Mouse (Mus musculus) cerebellum, adult 9-10 months (tissue): ENCODE results near the gene Arhgef3.
A peak's percentile ranks its signal among the peaks of the same experiment; 100 is the strongest.

Experiments used
- DNase-seq: peaks from one replicate; pipeline ENCODE4 v3.0.0; 2022

Arhgef3 gene

GRCm38 (mm10) chr14:27349828-27350729 lies 235.4 kb downstream of the Arhgef3 start:
- no peak for DNase-seq

- no peak for DNase-seq
Observed at GRCm38 (mm10) chr14:27351051-27351475, 236.4 kb downstream of the Arhgef3 start.

DNA sequence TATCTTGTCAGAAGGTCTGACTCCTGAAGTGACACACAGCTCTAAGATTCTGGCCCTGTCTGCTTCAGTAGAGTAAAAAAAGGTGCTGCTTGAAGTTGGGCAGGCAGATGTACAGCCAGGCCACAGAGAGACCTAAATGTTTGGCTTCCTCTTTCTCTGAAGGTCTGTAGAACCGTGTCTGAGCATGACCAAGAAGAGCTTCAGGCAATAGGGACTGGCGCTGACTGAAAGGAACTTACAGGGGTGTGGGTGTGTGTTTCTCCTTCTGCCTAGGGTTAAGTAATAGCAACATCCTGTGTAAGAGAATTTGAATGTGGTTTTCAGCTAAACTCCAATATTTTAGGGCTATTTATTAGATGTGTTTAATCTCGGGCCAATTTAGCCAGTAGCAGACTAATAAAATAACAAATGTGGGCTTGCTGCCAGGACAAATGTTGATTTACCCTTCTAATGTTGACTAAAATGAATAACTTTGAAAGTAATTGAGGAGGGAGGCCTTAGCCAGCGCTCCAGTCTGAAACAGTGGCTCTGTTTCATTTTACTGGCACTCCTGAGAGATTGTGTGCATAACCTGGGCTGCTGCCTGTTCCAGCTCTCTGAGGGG lies 236.9 kb downstream of the Arhgef3 start:
- DNase-seq = no peak

DNA sequence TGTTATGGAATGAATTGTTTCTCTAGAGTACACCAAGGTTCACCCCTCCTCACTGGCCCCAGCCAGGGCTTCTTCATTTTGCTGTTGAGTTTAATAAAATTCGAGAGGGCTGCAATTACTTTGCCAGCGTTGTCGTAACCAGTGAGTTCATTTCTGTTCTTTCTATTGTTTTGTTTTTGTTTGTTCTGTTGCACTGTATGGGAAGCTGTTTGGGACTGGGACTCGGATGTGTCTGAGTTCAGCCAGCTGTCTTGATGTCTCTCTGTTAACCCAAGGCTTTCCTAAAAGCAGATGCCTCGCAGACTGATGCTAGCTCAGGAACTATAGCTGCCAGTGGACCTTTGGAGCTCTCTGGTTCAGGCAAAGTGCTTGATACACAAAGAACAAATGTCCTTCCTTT lies 237.8 kb downstream of the Arhgef3 start:
- no peak for DNase-seq

- no peak for DNase-seq
Observed at GRCm38 (mm10) chr14:27355151-27355550, 240.5 kb downstream of the Arhgef3 start.

GRCm38 (mm10) chr14:27355937-27356336 lies 241.2 kb downstream of the Arhgef3 start:
- no peak for DNase-seq

- DNase-seq = no peak
Observed at GRCm38 (mm10) chr14:27357139-27357538, 242.4 kb downstream of the Arhgef3 start.

DNA sequence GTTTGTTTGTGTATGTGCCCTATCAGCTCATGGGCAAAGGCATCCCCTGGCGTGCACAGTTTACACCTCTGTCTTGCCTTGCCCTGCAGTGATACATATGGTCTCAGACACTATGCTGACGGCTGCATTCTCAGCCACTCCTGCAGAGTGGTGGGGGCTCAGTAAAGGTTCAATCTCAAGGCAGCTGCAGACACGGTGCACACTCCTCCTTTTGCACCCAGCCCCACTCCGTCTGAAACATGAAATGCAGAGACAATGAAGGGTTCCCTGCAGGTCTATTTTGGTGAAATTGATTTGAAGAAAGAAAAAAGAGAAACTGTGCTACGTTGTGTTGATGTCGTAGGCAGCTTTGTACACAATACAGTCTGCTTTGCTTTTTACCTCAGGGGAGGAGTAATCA lies 243.5 kb downstream of the Arhgef3 start:
- no peak for DNase-seq

DNA sequence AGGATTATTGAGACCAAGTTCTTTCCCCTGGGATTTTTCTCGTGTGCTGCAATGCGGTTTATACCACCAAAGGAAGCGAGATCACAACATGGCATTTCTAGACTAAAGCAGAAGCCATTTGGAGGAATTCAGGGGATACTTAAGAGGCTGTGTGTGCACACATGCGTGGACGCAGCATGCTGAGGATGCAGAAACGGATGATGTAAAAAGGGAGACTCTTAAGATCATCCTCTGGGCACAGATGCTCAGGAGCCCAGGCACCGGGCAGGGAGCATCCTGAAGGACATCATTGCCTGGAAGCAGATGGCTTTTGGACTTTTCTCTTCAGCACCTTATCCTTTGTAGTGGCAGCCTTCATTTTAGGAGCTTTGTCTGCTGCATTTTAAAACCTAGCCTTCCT lies 246.2 kb downstream of the Arhgef3 start:
- DNase-seq = peak; percentile 43

- DNase-seq = no peak
Observed at GRCm38 (mm10) chr14:27361514-27361913, 246.8 kb downstream of the Arhgef3 start.

DNA sequence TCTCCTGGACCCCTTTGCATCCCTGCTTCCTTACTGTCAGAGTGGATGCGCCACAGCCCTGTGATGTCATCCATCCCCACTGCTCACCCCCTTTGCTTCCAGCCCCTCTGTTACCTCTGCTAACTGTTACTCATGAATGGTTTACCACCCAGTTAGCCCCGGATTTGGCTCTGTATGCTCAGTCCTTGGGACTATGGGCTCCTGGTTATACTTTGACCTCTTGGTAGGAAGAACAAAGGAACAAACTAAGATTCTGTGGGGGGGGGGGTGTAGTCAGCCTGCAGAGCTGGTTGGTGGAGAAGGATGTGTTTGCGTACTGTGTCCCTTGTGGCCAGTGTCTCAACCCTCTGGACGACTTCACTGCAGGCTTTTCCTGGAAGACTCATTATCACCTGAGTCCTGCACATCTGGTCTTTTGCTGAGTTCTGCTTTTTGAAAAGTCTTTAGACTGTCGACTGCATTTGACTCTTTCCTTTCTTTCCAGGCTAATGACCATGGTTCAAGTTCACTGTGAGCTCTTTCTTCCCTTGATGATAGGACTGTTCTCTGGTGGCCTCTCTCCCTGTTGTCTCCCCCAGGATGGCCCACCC lies 250.1 kb downstream of the Arhgef3 start:
- DNase-seq = no peak

DNA sequence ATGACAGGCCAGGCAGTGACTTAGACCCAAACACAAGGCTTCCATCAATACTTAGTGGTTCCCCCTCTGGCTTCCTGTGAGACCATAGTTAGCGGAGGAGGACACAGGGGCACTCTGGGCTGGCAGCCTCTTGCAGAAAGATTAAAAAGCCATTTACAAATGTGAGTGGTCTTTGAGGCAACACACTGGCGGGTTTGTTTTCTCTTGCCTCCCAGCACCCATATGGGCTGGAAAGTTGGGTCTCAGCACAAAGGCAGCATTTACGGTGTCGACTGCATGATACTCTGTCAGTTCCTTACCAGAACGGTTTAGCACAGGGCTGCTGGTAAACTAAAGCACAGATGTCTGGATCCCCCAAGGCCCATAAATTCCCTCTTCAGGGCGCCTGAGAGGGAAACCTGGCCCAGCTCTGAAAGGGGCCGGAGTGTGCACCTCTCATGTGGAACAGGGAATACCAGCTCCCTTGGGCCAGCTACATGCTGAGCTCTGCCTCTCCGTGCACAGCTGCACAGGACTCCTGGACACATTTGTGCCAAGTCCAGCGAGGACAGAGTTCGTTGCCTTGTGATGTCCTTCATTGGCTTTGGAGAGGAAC lies 252.5 kb downstream of the Arhgef3 start:
- no peak for DNase-seq

DNA sequence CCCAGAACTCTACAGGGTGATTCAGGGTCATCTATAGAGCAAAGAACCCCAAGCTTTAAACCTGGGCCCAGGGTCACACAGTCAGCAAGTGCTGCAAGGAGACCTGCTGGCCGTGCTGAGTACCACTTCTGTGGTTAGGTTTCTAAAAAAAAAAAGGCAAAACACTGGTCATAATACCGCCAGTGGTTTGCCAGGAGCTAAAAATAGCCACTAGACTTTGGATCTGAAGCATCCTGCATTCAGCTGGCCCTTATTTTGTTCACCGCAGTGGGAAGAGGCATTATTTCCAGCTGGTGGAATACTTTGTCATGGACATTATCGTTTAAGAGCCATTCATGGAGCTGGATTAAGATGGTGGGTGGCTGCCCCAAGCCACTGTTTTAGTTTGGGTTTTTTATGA lies 253.9 kb downstream of the Arhgef3 start:
- DNase-seq = no peak

DNA sequence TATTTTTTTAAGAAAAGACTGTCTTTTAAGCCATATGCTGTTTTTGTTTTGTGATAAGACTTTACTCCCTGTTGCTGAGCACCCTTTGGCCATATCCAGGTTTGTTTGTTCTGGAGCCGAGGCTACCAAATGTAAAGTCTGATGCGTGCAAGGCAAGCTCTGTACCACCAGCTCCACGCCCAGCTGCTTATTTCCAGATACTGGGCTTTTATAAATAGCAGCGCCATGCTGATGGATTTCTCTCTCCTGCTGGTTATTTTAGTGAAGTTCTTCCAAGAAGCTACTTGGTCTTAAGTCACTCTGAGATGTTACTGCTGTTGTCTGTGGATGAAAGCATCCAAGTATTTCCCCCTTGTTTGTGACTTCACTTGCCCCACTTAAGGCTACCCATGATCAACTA lies 254.8 kb downstream of the Arhgef3 start:
- no peak for DNase-seq

- peak; percentile 87 for DNase-seq
Observed at GRCm38 (mm10) chr14:27371669-27372076, 257.0 kb downstream of the Arhgef3 start.

- no peak for DNase-seq
Observed at GRCm38 (mm10) chr14:27373498-27373897, 258.8 kb downstream of the Arhgef3 start.

GRCm38 (mm10) chr14:27376115-27376648 lies 261.5 kb downstream of the Arhgef3 start:
- no peak for DNase-seq

GRCm38 (mm10) chr14:27378669-27379068 lies 264.0 kb downstream of the Arhgef3 start:
- DNase-seq = no peak

DNA sequence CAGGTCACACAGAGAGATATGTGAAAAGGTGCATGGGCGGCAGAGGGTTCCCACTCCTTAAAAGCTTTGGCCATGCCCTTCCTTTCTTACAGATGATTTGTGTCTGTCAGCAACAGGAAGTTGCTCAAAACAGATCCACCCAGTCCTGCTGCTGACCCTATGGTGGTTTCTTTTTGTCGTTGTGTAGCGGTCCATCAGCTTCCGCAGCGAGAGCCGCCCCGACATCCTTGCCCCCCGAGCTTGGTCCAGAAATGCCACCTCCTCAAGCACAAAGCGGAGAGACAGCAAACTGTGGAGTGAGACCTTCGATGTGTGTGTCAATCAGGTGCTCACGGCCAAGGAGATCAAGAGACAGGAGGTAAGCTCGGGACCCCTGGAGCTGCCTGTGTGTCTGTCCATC lies 264.7 kb downstream of the Arhgef3 start:
- no peak for DNase-seq

GRCm38 (mm10) chr14:27381459-27381858 lies 266.8 kb downstream of the Arhgef3 start:
- DNase-seq = no peak

DNA sequence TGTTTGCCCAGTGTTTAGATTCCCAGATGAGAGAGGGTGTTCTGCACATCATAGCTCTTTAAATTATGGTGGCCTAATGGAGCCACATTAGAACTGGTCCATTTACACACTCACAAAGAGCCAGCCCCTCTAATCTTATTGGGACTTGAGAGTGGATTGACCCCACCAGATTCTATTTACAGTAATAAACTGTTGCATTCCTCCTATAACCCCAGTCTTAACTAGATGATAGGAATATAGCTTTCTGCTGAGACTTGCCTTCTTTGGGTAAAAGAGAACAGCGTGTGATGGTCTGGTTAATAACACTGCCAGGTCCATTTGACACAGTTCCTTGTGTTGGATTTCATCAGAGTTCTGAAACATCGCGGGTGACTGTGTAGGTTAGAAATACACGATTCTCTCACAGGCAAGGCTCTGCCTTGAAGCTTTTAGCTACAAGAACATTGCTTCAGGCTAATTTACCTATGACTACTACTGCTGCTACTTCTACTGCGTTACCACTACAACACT lies 268.7 kb downstream of the Arhgef3 start:
- no peak for DNase-seq

GRCm38 (mm10) chr14:27384143-27384542 lies 269.4 kb downstream of the Arhgef3 start:
- no peak for DNase-seq

GRCm38 (mm10) chr14:27388616-27389015 lies 273.9 kb downstream of the Arhgef3 start:
- DNase-seq = no peak
